Mouse (Mus musculus): ENCODE measurements around the gene 4930550L24Rik. TPM values are rescaled to one million over a fixed set of nuclear protein-coding genes. Genes with fewer than 3 reads are reported as not detected.

The 4930550L24Rik gene
- not detected in 2 replicates for polyA plus RNA-seq (2016; fragmentation: Nextera tagmentation; extraction: Ambion mirVana)

- Histone ChIP-seq H3K9me3 (no peaks in the 10 kb centered on the region), H3K4me3 (replicated peaks) (no peak within 1 kb of the TSS), H3K27ac (no peak within 1 kb of the TSS), H3K4me1 (replicated peaks) (no peaks in the 10 kb centered on the region), H3K36me3 (no peaks in the 10 kb centered on the region), H3K9ac (replicated peaks) (no peak within 1 kb of the TSS), H3K4me2 (no peak within 1 kb of the TSS), H3K27me3 (no peaks in the 10 kb centered on the region)
- 84% methylated on average over 2 of the region's 2 CpGs for WGBS
- ATAC-seq (ENCODE audit: insufficient number of reproducible peaks, insufficient read depth, low FRiP score, low TSS enrichment, low read depth) = no peak
These were observed at the start of gene 4930550L24Rik for GRCm38 (mm10) chrX:58909060-58909459. Gene 4930550L24Rik, plus strand, starts transcription at chrX:58909360.

GRCm38 (mm10) chrX:58900753-58901152 lies 8.4 kb upstream of the 4930550L24Rik start:
- H3K27ac ChIP-seq = no peak overlapping the region
- H3K9ac ChIP-seq (replicated peaks) = no peak overlapping the region
- H3K4me2 ChIP-seq = no peak overlapping the region
- no peaks in the 10 kb centered on the region for H3K36me3 ChIP-seq
- no peak for ATAC-seq (ENCODE audit: insufficient number of reproducible peaks, insufficient read depth, low FRiP score, low TSS enrichment, low read depth)
- WGBS = 71% methylated on average over 1 of the region's 1 CpGs
- H3K27me3 ChIP-seq = no peaks in the 10 kb centered on the region
- no peaks in the 10 kb centered on the region for H3K4me1 ChIP-seq (replicated peaks)
- H3K9me3 ChIP-seq = no peaks in the 10 kb centered on the region
- H3K4me3 ChIP-seq (replicated peaks) = no peak overlapping the region

- 88% methylated on average over 2 of the region's 2 CpGs for WGBS
These were observed 58.8 kb downstream of the 4930550L24Rik start for GRCm38 (mm10) chrX:58967969-58968368.

More at GRCm38 (mm10) chrX:58967969-58968368, 58.8 kb downstream of the 4930550L24Rik start:
- Histone ChIP-seq H3K9me3 (no peaks in the 10 kb centered on the region), H3K27me3 (no peaks in the 10 kb centered on the region), H3K27ac (no peak overlapping the region), H3K36me3 (no peaks in the 10 kb centered on the region), H3K4me3 (replicated peaks) (no peak overlapping the region), H3K4me1 (replicated peaks) (no peaks in the 10 kb centered on the region), H3K4me2 (no peak overlapping the region), H3K9ac (replicated peaks) (no peak overlapping the region)
- ATAC-seq (ENCODE audit: insufficient number of reproducible peaks, insufficient read depth, low FRiP score, low TSS enrichment, low read depth) = no peak
